Mouse (Mus musculus) subcutaneous adipose tissue, adult 2 months (tissue): ENCODE results near the gene Hist1h4j. TPM values are rescaled to one million over a fixed set of nuclear protein-coding genes. Genes with fewer than 3 reads are reported as not detected.

Experiments
- polyA plus RNA-seq: library from polyadenylated mRNA; depleted of rRNA; stranded (reverse); fragments of >200 nt; gene quantifications from 2 replicates; pipeline ENCODE4 v1.2.3, GENCODE M21; 2012; ENCODE audit warnings: low replicate concordance; rRNA removed

Hist1h4j gene
- 0.50 and 4.8 TPM in 2 replicates for polyA plus RNA-seq

GRCm38 (mm10) chr13:21734906-21735767, at the start of gene Hist1h4j:
Gene Hist1h4j (plus strand): TSS chr13:21735064.

GRCm38 (mm10) chr13:21697811-21698210, 37.1 kb upstream of the Hist1h4j start, which contains the start of gene Olfr1359:
Gene Olfr1359 (plus strand): TSS chr13:21698111.

GRCm38 (mm10) chr13:21715864-21716539, 18.9 kb upstream of the Hist1h4j start, which contains the start of the genes Hist1h2bl and Hist1h2ai:
Gene Hist1h2bl (minus strand): TSS chr13:21716143.
Gene Hist1h2ai (plus strand): TSS chr13:21716422.

GRCm38 (mm10) chr13:21717397-21718357, 17.2 kb upstream of the Hist1h4j start, which contains the start of gene Hist1h3h:
Gene Hist1h3h (plus strand): TSS chr13:21717659.

GRCm38 (mm10) chr13:21721757-21722372, 13.0 kb upstream of the Hist1h4j start, which contains the start of gene Hist1h2bm:
Gene Hist1h2bm (plus strand): TSS chr13:21722044.

GRCm38 (mm10) chr13:21750159-21751017, 15.5 kb downstream of the Hist1h4j start, which contains the start of gene Hist1h4k:
Gene Hist1h4k (minus strand): TSS chr13:21750505.

GRCm38 (mm10) chr13:21753524-21754285, 18.8 kb downstream of the Hist1h4j start, which contains the start of the genes Hist1h2ak and Hist1h2bn:
Gene Hist1h2ak (minus strand): TSS chr13:21753827.
Gene Hist1h2bn (plus strand): TSS chr13:21754123.

GRCm38 (mm10) chr13:21779767-21780731, 45.2 kb downstream of the Hist1h4j start, which contains the start of gene Hist1h1b:
Gene Hist1h1b (minus strand): TSS chr13:21780625.

GRCm38 (mm10) chr13:21783255-21783617, 48.4 kb downstream of the Hist1h4j start, which contains the start of gene Hist1h3i:
Gene Hist1h3i (minus strand): TSS chr13:21783370.

Other genes with a start within 250 kb of the Hist1h4j start
- gene AK157302, start 239.8 kb upstream of the Hist1h4j start, polyA plus RNA-seq, result 0.24 and 0.27 TPM in 2 replicates
- gene Gm11273, start 233.6 kb upstream of the Hist1h4j start, polyA plus RNA-seq, result 17.1 and 26.1 TPM in 2 replicates
- gene Zkscan8, start 203.9 kb upstream of the Hist1h4j start, polyA plus RNA-seq, result 4.9 and 7.2 TPM in 2 replicates
- not detected in 2 replicates for gene Olfr1366, start 192.3 kb upstream of the Hist1h4j start, polyA plus RNA-seq
- not detected in 2 replicates for gene Olfr1535, start 175.2 kb upstream of the Hist1h4j start, polyA plus RNA-seq
- not detected in 2 replicates for gene Olfr1364, start 153.3 kb upstream of the Hist1h4j start, polyA plus RNA-seq
- not detected in 2 replicates for gene Olfr1362, start 121.0 kb upstream of the Hist1h4j start, polyA plus RNA-seq
- 0.04 TPM in 1 of 2 replicates, not detected in the other for gene Olfr11, start 92.5 kb upstream of the Hist1h4j start, polyA plus RNA-seq
- gene Olfr1361, start 71.7 kb upstream of the Hist1h4j start, polyA plus RNA-seq, result not detected in 2 replicates
- not detected in 2 replicates for gene Olfr1360, start 57.7 kb upstream of the Hist1h4j start, polyA plus RNA-seq
- gene Olfr1359, start 37.0 kb upstream of the Hist1h4j start, polyA plus RNA-seq, result not detected in 2 replicates
- 2.6 and 3.2 TPM in 2 replicates for gene Hist1h2bl, start 18.9 kb upstream of the Hist1h4j start, polyA plus RNA-seq
- gene Hist1h2ai, start 18.6 kb upstream of the Hist1h4j start, polyA plus RNA-seq, result 1.7 and 10.5 TPM in 2 replicates
- 2.7 and 33.5 TPM in 2 replicates for gene Hist1h3h, start 17.4 kb upstream of the Hist1h4j start, polyA plus RNA-seq
- 0.42 and 2.3 TPM in 2 replicates for gene Hist1h2bm, start 13.0 kb upstream of the Hist1h4j start, polyA plus RNA-seq
- 2.1 and 39.6 TPM in 2 replicates for gene Hist1h4k, start 15.4 kb downstream of the Hist1h4j start, polyA plus RNA-seq
- gene Hist1h2ak, start 18.8 kb downstream of the Hist1h4j start, polyA plus RNA-seq, result 9.2 TPM in 1 of 2 replicates, not detected in the other
- 5.6 and 6.6 TPM in 2 replicates for gene Hist1h2bn, start 19.1 kb downstream of the Hist1h4j start, polyA plus RNA-seq
- gene Hist1h1b, start 45.6 kb downstream of the Hist1h4j start, polyA plus RNA-seq, result 0.23 and 1.3 TPM in 2 replicates
- gene Hist1h3i, start 48.3 kb downstream of the Hist1h4j start, polyA plus RNA-seq, result 0.97 and 14.0 TPM in 2 replicates
- 1.2 and 8.9 TPM in 2 replicates for gene Hist1h2an, start 52.2 kb downstream of the Hist1h4j start, polyA plus RNA-seq
- 1.2 and 1.7 TPM in 2 replicates for gene Hist1h2bp, start 52.4 kb downstream of the Hist1h4j start, polyA plus RNA-seq
- gene Hist1h2bq, start 75.1 kb downstream of the Hist1h4j start, polyA plus RNA-seq, result 7.2 and 42.8 TPM in 2 replicates
- gene Hist1h2ao, start 75.4 kb downstream of the Hist1h4j start, polyA plus RNA-seq, result not detected in 2 replicates
- not detected in 2 replicates for gene Hist1h4m, start 76.7 kb downstream of the Hist1h4j start, polyA plus RNA-seq
- 8.8 and 27.8 TPM in 2 replicates for gene Hist1h4n, start 97.1 kb downstream of the Hist1h4j start, polyA plus RNA-seq
- 10.9 and 185 TPM in 2 replicates for gene Hist1h2ap, start 98.4 kb downstream of the Hist1h4j start, polyA plus RNA-seq
- 2.6 and 36.8 TPM in 2 replicates for gene Hist1h2br, start 98.7 kb downstream of the Hist1h4j start, polyA plus RNA-seq
- gene Zfp184, start 210.0 kb downstream of the Hist1h4j start, polyA plus RNA-seq, result 0.59 and 3.6 TPM in 2 replicates
- gene Pom121l2, start 246.1 kb downstream of the Hist1h4j start, polyA plus RNA-seq, result not detected in 2 replicates